ENCODE assay signal across 8 mouse cellular contexts in genomic region chr19:46147511-46148371, GRCm38 (mm10). TPM values are rescaled to one million over a fixed set of nuclear protein-coding genes. Genes with fewer than 3 reads are reported as not detected.
A peak's percentile ranks its signal among the peaks of the same experiment; 100 is the strongest.
DNase-seq lines count a peak whose midpoint lies in the region; ATAC-seq lines count a peak whose summit lies in the region.

Gene Pitx3, minus strand, starts transcription at chr19:46148326.

- no peak within 1 kb of the TSS for H3K27ac ChIP-seq in forebrain, embryonic 13.5 days
- no peak within 1 kb of the TSS for H3K27ac ChIP-seq in hindbrain, embryonic 10.5 days
- no peak within 1 kb of the TSS for H3K27ac ChIP-seq in liver, embryonic 12.5 days
- no peak within 1 kb of the TSS for H3K27ac ChIP-seq in neural tube, embryonic 13.5 days (replicated peaks)

- peaks cover 17% of the 10 kb centered on the region for H3K4me1 ChIP-seq in forebrain, embryonic 13.5 days
- peaks cover 31% of the 10 kb centered on the region for H3K4me1 ChIP-seq in hindbrain, embryonic 10.5 days (replicated peaks)
- H3K4me1 ChIP-seq in liver, embryonic 12.5 days: peaks cover 26% of the 10 kb centered on the region
- peaks cover 26% of the 10 kb centered on the region for H3K4me1 ChIP-seq in neural tube, embryonic 13.5 days (replicated peaks)

- WGBS in forebrain, embryonic 13.5 days: 1% methylated on average over 47 of the region's 47 CpGs
- WGBS in hindbrain, embryonic 10.5 days: under 1% methylated on average over 47 of the region's 47 CpGs
- WGBS in liver, embryonic 12.5 days (ENCODE audit: insufficient replicate concordance): 2% methylated on average over 47 of the region's 47 CpGs
- WGBS in neural tube, embryonic 13.5 days: under 1% methylated on average over 47 of the region's 47 CpGs

- H3K4me3 ChIP-seq in forebrain, embryonic 13.5 days: peak within 1 kb of the TSS; percentile 44
- peak within 1 kb of the TSS; percentile 58 for H3K4me3 ChIP-seq in hindbrain, embryonic 10.5 days
- H3K4me3 ChIP-seq in liver, embryonic 12.5 days: peak within 1 kb of the TSS; percentile 58
- H3K4me3 ChIP-seq in neural tube, embryonic 13.5 days: peak within 1 kb of the TSS; percentile 45

- no peak for ATAC-seq in forebrain, embryonic 13.5 days
- no peak for ATAC-seq in liver, embryonic 12.5 days
- ATAC-seq in neural tube, embryonic 13.5 days (ENCODE audit: low read depth): no peak
- no peak for ATAC-seq in megakaryocyte-erythroid progenitor cell, adult 5-6 weeks (replicated peaks; ENCODE audit: low FRiP score, low TSS enrichment, poor library complexity, severe bottlenecking)

- peak within 1 kb of the TSS; percentile 73 for H3K4me2 ChIP-seq in forebrain, embryonic 13.5 days
- H3K4me2 ChIP-seq in liver, embryonic 12.5 days: peak within 1 kb of the TSS; percentile 89
- H3K4me2 ChIP-seq in neural tube, embryonic 13.5 days: peak within 1 kb of the TSS; percentile 84

- DNase-seq in urinary bladder, postnatal 36 days (ENCODE audit: low spot score in 2 of 2): peak; percentile 4 to 5
- DNase-seq in urinary bladder, postnatal 25 days (ENCODE audit: low spot score): no peak
- peak; percentile 49 for DNase-seq in hindbrain, embryonic 10.5 days (ENCODE audit: low spot score)
- DNase-seq in MN1 (ENCODE audit: low spot score): no peak

- H3K27me3 ChIP-seq in forebrain, embryonic 13.5 days: peaks cover 81% of the 10 kb centered on the region
- peaks cover 84% of the 10 kb centered on the region for H3K27me3 ChIP-seq in hindbrain, embryonic 10.5 days (ENCODE audit: insufficient read depth, poor library complexity, severe bottlenecking)
- H3K27me3 ChIP-seq in liver, embryonic 12.5 days (replicated peaks): peaks cover 84% of the 10 kb centered on the region
- H3K27me3 ChIP-seq in neural tube, embryonic 13.5 days: peaks cover 84% of the 10 kb centered on the region

- peak within 1 kb of the TSS; percentile 36; the same call in 1 of the 2 replicates for H3K9ac ChIP-seq in forebrain, embryonic 13.5 days
- H3K9ac ChIP-seq in liver, embryonic 12.5 days: peak within 1 kb of the TSS; percentile 47
- H3K9ac ChIP-seq in neural tube, embryonic 13.5 days: peak within 1 kb of the TSS; percentile 38; the same call in 1 of the 2 replicates

- no peaks in the 10 kb centered on the region for H3K9me3 ChIP-seq in forebrain, embryonic 13.5 days (replicated peaks)
- H3K9me3 ChIP-seq in hindbrain, embryonic 10.5 days: no peaks in the 10 kb centered on the region
- no peaks in the 10 kb centered on the region for H3K9me3 ChIP-seq in liver, embryonic 12.5 days (replicated peaks)
- no peaks in the 10 kb centered on the region for H3K9me3 ChIP-seq in neural tube, embryonic 13.5 days

- no peaks in the 10 kb centered on the region for H3K36me3 ChIP-seq in forebrain, embryonic 13.5 days (ENCODE audit: poor library complexity, severe bottlenecking)
- no peaks in the 10 kb centered on the region for H3K36me3 ChIP-seq in hindbrain, embryonic 10.5 days
- no peaks in the 10 kb centered on the region for H3K36me3 ChIP-seq in liver, embryonic 12.5 days
- H3K36me3 ChIP-seq in neural tube, embryonic 13.5 days: no peaks in the 10 kb centered on the region

RNA-seq across cellular contexts. Expression of gene Pitx3, which starts in this region (rescaled TPM):
- polyA plus RNA-seq in forebrain, embryonic 13.5 days (2015; fragmentation: Nextera tagmentation; extraction: Ambion mirVana): 0.47 TPM in 1 of 2 replicates, not detected in the other
- not detected in 2 replicates for polyA plus RNA-seq in hindbrain, embryonic 10.5 days (2016; fragmentation: Nextera tagmentation; extraction: Ambion mirVana)
- 0.59 and 0.94 TPM in 2 replicates for polyA plus RNA-seq in liver, embryonic 12.5 days (2016; fragmentation: Nextera tagmentation; extraction: Ambion mirVana)
- polyA plus RNA-seq in neural tube, embryonic 13.5 days (2015; fragmentation: Nextera tagmentation; extraction: Ambion mirVana): 0.17 and 1.4 TPM in 2 replicates
- total RNA-seq in megakaryocyte-erythroid progenitor cell, adult 5-6 weeks (2014; fragmentation: Nextera tagmentation): not detected in 2 replicates
- not detected in 2 replicates for total RNA-seq in megakaryocyte-erythroid progenitor cell, adult 5-6 weeks (2017)

Comparison
In these comparisons a context has a peak if more than half of its experiments do, and no peak if none do; other contexts are left out.
1. DNase-seq: peak in urinary bladder, postnatal 36 days (2 of 2); none in urinary bladder, postnatal 25 days (single experiment) and MN1 (single experiment).
2. Peak in DNase-seq and H3K4me3 ChIP-seq in hindbrain, embryonic 10.5 days; RNA of the gene not detected or under 1 TPM.
3. Peak in every context shown above with its lines, with median percentiles within 50 percentile points of each other: H3K4me2 ChIP-seq, H3K4me3 ChIP-seq and H3K9ac ChIP-seq.